Mouse (Mus musculus): ENCODE measurements at regions not wholly inside any gene's neighbourhood (a gene's known extent, or its start where the extent isn't known, plus 50 kb on each side); places are given as distances from the start of the nearest gene placed in this dataset.

GRCm38 (mm10) chr8:90492521-90493225 is 144.5 kb upstream of the Tox3 start:
- no peak for TF ChIP-seq CTCF (IDR thresholded peaks at IDR 0.05; ENCODE audit: insufficient read depth, low read length)
- TF ChIP-seq POLR2A (IDR thresholded peaks at IDR 0.05; ENCODE audit: borderline replicate concordance, extremely low read depth, low read depth, low read length) = no peak

Measured in lung, adult 2 months (tissue).